Mouse (Mus musculus) lung, postnatal 4 days (tissue): ENCODE results near the gene Gm3646.

Experiments
- DNase-seq, 2 experiments: peaks; one replicate each; pipeline ENCODE4 v3.0.0; 2021

Gm3646 gene

GRCm38 (mm10) chr1:39779111-39779980, 25.8 kb downstream of the Gm3646 start:
- no peak for DNase-seq

- no peak for DNase-seq
Observed at GRCm38 (mm10) chr1:39773991-39774729, 31.0 kb downstream of the Gm3646 start.

- DNase-seq, result no peak
Observed at GRCm38 (mm10) chr1:39773551-39773950, 31.6 kb downstream of the Gm3646 start.

DNA sequence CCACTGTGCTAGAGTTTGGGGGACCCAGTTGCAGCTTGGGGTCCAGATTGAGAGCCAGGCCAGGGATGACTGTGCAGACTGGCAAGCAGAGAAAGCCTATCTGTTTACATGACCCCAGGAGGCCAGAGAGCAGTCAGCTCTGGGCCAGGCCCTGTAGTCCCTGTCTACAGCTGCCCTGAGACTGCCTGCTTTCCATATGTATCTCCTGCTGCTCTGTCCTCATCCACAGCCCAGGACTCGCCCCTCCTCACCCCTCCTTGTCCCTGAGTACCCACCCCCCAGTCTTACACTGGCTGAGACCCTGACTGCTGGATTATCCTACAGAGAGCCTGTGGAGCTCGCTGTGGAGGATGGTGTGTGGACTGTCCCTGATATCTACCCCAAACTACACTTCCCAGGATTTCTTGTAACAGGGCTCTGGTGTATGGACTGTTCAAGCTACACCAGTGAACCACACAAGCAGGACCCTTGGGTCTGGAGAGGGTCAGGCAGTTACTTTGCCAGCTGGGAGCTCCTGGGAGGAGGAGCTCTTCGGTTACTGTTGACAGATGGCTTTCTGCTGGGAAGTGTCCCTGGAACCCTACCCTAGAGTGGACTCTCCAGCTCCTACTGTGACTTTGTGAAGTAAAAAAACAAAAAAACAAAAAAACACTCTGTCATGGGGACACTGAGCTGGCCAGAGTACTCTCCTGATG, 32.6 kb downstream of the Gm3646 start:
- DNase-seq, result peak; percentile 27 to 60

- peak; percentile 29 to 30 for DNase-seq
Observed at GRCm38 (mm10) chr1:39770436-39770835, 34.7 kb downstream of the Gm3646 start.

- no peak for DNase-seq
Observed at GRCm38 (mm10) chr1:39768017-39768416, 37.1 kb downstream of the Gm3646 start.

DNA sequence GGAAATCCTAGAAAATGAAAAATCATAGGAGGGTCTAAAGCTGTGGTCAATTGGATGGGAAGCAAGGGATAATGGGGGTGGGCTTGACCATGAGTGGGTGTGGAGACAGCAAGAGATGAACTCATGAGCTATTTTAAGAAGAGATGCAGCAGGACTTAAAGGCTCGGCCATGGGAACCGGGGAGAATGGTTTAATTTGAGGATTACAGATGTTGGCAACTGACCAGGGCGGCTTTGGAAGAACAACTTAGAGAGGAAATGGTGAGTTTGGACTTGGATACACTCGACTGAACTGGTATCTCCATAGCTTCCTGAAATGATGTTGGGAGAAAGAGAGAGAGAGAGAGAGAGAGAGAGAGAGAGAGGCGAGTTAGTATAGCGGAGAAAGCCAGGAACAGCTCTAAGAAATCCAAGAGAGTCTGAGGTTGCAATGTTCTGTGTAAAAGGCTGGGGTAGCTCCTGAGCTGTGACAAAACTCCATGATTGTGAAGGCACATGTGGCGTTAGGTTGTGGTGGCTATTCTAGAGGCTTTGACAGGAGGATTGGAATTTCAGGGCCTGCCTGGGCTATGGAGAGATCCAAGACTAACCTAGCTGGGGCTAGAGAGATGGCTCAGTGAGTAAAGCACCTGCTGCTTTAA, 39.2 kb downstream of the Gm3646 start:
- peak; percentile 40 to 42 for DNase-seq

- DNase-seq, result peak; percentile 84 to 93
Observed at GRCm38 (mm10) chr1:39762025-39762370, 43.1 kb downstream of the Gm3646 start.

DNA sequence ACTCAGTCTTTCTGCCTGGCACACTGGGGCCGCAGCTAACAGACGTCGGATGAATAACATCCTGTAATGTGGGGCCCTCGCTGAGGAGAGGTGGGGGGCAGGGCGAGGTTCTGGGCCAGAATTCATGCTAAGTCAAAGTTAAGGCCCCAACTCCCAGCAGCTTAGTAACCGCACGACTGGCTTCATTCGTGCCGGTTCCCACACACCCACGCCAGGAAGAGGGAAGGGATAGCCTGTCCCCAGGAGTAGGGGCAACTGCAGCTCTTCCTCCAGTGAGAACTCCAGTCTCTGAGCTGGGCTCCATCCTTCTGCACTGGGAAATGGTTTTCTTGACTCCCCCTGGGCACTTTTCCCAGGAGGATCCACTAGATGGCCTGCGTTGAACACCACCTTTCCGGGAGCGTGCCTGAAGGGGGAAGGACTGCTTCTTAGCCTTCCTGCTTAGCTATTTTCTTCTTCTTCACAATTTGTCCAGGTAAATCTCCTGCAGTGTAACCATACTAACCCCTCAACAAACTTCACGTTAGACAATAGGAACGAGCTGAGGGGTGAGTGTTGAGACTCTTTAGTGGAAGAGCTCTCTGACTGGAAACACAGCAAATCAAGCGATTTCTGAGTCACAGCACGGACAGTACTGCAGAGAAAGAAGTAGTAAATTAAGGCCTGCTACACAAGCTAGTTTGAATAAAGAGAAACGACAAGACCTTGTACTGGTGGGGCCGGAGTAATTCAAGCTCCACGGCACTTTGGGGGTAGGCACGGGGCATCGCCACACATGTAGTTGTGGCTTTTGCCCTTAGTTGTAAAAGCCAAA, 43.7 kb downstream of the Gm3646 start:
- DNase-seq, result peak; percentile 77 to 79

DNA sequence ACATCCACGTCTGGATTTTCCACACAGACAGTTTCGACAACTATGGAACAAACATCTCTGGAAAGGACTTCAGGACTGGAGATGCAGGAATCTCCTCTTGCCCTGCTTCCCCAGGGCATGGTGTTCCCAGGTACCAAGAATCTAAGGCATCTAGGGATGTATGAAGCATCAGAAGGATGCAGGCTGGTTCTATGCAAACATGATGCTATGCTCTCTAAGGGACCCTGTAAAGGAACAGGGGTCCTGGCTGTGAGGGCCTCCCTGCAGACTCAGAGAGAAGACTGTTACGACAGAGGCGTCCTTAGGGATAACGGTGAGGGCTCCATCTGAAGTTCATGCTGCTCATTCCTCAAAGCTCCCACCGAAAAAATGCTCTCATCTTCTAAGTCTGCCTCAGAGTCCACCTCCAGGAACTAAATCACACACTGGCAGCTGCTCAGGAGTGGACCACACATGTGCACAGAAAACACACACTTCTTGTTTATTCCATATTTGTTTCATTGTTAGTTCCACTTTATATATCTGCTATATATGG, 44.9 kb downstream of the Gm3646 start:
- no peak for DNase-seq

- peak; percentile 44 to 64 for DNase-seq
Observed at GRCm38 (mm10) chr1:39759231-39760175, 45.6 kb downstream of the Gm3646 start.

GRCm38 (mm10) chr1:39758244-39758643, 46.9 kb downstream of the Gm3646 start:
- peak; percentile 56 to 72 for DNase-seq

DNA sequence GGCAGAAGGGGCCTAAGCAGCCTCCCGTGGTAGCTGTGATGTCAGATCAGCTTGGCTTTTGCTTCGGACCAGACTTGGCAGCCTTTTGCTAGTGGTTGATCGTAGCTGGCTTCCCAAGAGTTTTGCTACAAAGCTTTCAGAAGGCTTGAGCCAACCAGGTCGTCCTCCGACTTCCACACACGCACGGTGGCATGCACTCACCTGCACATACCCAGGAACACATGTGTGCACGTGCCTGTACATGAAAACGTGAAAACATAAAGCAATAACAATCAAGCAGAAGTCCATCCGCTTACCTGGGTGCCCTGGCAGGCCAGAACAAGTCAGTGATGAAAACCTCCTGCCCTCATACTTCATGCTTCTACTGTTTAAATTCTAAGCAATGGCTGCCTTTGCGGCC, 48.2 kb downstream of the Gm3646 start:
- no peak for DNase-seq

DNA sequence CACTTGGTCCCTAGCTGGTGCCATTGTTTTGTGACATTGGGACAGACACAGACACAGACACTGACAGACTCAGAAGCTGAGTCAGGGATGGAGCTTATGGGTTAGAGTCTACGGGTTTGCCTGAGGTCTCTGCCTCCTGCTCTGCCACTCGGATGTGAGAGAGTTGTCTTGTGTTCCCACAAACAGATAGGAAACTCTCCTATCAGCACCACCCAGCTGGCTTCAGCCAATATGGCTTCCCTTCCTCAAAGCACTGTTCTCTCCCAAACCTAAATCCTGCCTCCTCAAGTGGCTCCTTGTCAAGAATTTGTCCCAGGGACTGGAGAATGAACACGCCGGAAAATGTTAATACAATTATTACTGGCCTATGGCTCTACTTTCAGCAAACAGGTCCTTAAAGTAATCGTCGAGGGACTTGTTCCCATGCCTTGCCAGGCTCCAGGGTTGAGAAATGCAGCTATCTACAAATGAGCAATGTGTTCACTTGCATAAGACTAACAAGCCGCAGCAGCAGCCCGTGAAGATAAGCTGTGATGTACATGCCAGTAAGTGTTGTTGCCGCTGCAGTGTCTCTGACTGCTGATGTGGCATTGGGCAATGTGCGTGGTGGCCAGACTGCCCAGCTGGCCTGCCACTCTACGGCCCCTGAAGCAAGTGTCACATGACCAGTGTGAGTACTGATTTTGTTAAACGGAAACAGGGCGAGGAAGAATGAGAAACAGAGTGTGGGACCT, 50.7 kb downstream of the Gm3646 start:
- DNase-seq, result peak; percentile 34 to 80
